Mouse (Mus musculus) frontal cortex, postnatal 14 days (tissue): Measurements from ENCODE around the gene Nmt2.
A peak's percentile ranks its signal among the peaks of the same experiment; 100 is the strongest.

Experiments
- DNase-seq, 2 experiments: peaks; one replicate each; pipeline ENCODE4 v3.0.0; 2022; ENCODE audit warnings: low spot score in 2 of 2

Nmt2 gene

GRCm38 (mm10) chr2:3327351-3327750 lies 43.3 kb downstream of the Nmt2 start:
- no peak for DNase-seq

- DNase-seq = no peak
Measured at GRCm38 (mm10) chr2:3331071-3331703, 47.2 kb downstream of the Nmt2 start.

DNA sequence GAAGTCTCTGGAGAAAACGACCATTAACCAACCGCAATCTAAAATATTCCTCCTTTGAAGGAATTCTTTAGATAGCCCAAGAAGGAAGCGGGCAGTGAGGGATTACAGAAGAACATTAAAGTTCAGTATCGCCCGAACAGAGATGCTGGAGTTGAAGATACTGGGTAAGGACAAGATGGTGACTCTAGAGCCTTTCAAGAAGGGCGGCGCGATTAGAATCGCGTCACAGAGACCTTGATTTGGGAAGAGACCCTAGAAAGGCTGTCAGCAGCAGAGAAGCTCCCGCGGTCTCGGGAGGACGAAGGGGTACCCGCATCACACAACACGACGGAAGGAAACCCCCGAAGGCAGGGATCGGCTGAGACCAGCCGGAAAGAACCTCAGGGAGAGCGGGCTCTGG lies 48.0 kb downstream of the Nmt2 start:
- DNase-seq = no peak

GRCm38 (mm10) chr2:3332484-3333242 lies 48.7 kb downstream of the Nmt2 start, which contains the start of gene Rpp38:
Gene Rpp38 (minus strand): TSS chr2:3332643.
- DNase-seq = peak; percentile 98 to 99

DNA sequence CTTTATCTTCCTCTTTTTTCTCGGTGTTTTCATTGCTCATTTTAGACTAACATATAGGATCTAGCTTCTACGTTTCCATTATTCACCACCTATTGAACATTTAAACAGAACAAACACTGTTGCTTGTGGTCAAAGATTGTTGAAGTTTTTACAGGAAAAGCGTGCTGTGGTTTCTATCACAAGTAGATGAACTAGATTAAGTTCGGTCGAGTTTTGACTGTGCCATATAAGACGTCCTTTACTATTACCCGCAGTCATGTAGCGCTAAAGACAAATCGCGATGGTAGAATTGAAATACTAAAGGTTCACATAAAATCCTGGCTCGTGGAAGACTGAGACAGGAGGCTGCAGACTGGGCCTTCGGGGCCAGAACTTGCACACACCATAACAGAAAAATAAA lies 49.7 kb downstream of the Nmt2 start:
- DNase-seq = no peak

DNA sequence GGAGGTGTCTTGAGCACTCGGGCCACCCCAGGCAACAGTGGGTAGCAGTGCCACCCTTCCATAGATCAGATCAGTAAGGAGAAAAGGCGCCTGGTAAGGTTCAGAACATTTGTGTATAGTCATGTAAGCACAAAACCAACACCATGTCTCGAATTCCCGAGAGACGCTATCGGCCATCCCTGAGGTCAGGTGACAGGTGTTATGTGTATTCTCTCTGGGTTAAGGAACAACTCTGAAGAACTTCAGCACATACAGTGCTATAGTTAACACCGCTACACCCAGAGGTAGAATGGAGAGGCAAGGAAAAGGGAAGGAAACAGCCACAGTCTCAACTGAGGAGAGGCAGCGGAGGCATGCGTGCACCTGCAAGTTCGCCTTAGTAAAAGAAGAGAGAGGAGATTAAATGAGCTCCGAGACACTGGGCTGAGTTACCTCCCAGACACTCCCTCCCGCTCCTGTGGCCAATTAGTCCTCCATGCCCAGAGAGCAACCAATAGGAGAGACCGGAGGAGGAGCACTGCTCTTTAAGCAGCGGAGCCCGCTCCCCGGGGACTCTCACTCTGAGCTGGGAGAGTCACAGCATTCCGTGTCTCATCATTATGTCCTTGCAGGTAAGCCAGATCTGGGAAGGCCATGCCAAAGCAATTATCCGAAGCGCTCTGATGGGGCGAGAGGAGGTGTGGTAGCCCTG lies 51.7 kb downstream of the Nmt2 start, which contains the start of gene Acbd7:
TSS of gene Acbd7 (plus strand) at position 558 of the 691 bp plus-strand sequence.
- DNase-seq = peak; percentile 55 to 56

DNA sequence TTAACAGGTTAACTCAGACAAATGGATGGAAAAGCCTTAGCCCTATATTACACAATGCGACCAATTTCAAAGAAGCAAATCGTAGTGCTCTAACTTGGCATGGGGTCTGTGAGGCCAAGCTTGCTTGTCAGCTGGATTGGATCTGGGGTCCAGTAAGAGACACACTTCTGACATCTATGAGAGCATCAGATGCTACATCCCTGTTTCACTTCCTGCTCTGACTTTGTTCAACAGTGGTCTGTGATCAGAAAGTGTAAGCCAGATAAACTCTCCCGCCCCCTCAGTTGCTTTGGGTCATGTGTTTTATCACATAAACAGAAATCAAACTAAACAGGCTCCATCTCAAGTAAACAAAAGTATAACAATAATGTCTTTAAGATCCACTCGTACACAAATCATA lies 64.4 kb downstream of the Nmt2 start:
- no peak for DNase-seq

GRCm38 (mm10) chr2:3348919-3349318 lies 64.9 kb downstream of the Nmt2 start:
- no peak for DNase-seq

GRCm38 (mm10) chr2:3353160-3353559 lies 69.1 kb downstream of the Nmt2 start:
- DNase-seq = no peak

DNA sequence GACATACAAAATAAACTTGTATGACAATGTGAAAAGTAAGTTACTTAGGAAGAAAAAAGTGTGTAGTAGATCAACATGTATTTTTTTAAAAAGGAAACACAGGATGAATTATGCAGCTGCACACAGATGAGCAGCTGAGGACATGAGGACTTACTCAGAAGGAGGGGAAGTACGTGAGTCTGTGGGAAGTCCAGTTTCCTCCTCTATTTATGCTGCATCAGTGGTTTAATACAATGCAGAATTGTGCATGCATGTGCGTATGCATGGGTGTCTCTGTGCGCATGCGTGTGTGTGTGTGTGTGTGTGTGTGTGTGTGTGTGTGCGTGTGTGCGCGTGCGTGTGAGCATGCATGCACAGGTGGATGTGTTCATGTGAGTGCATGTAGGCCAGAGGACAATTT lies 71.8 kb downstream of the Nmt2 start:
- DNase-seq = no peak

DNA sequence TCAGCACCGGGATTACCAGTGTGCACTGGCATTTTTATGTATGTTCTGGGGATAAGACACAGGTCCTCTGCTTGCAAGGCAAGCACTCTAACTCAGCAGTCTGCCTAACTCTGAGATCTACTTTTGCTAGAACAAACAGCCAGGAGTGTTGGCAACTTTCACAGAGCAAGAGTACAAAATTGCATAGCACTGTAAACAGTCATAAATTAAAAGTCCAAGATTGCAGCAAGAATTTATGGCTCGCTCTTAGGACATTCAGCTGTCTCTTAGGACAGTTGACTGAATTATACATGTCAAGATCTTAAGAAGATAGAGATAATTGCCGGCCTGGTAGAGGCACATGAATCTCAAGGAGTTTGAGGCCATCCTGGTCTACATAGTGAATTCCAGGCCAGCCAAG lies 72.3 kb downstream of the Nmt2 start:
- DNase-seq = no peak

GRCm38 (mm10) chr2:3357887-3358286 lies 73.9 kb downstream of the Nmt2 start:
- DNase-seq = no peak

DNA sequence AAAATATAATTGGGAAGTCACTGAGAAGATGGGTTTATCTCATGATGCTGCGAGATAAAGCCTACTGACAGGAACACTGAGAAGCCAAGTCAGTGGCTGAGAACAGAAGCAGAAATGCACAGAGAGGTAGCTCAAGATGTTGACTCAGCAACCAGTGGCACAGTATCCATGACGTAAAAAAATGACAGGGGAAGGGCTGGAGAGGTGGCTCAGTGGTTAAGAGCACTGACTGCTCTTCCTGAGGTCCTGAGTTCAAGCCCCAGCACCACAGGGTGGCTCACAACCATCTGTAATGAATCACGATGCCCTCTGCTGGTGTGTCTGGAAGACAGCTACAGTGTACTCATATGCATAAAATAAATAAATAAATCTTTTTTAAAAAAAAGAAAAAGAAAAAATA lies 77.1 kb downstream of the Nmt2 start:
- DNase-seq = no peak

- no peak for DNase-seq
Measured at GRCm38 (mm10) chr2:3365127-3365526, 81.1 kb downstream of the Nmt2 start.
